Mouse (Mus musculus) induced T-regulatory cell, adult 2 months (primary cell): ENCODE data around the gene Xylt2.
"Not testable (repeated sequence)": the region's sequence is repeated elsewhere in the genome, so short reads cannot be mapped to it uniquely, and the experiment has no call there.

Experiments used
- DNase-seq: peaks from one replicate; pipeline ENCODE4 v3.0.0-alpha.2; 2012; ENCODE audit warnings: low read depth

Gene Xylt2

DNA sequence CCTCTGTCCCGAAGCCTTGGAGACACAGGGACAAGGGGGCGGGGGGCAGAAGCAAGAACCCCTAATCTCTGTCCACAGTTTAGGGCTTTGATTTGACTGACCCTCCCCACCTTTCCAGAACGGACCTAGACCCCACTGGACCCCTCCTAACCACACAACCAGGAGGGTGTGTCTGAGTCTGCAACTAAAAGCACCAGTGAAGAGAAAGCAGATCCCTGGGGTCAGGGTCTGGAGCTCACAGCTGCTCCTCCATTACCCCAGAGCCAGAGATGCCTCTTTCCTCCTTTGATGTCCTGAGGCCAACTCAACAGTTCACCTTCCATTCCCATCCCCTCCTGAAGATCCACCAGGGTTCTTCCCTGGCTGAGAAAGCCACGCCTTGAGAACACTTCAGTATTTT is 1.0 kb downstream of the Xylt2 start:
- no peak for DNase-seq

DNA sequence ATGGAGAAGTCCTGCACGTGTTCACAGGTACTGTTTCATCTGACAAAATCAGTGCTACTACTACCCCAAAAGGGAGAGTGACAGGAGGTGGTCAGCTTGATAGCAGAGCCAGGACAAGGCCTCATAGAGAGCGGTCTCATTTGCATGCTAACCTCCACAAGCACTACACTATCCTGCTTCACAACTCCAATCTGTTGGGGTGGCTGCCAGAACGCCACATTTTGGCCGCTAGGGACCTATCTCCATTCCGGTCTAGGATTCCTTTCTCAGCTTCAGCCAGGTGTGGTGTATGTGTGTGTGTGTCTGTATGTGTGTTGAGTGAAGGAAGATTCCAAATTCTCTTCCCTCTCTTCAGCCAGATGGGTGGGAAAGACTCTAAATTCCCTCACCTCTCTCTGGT is 1.9 kb downstream of the Xylt2 start:
- DNase-seq, result no peak

GRCm38 (mm10) chr11:94674984-94675383 is 2.3 kb downstream of the Xylt2 start:
- DNase-seq, result no peak

DNA sequence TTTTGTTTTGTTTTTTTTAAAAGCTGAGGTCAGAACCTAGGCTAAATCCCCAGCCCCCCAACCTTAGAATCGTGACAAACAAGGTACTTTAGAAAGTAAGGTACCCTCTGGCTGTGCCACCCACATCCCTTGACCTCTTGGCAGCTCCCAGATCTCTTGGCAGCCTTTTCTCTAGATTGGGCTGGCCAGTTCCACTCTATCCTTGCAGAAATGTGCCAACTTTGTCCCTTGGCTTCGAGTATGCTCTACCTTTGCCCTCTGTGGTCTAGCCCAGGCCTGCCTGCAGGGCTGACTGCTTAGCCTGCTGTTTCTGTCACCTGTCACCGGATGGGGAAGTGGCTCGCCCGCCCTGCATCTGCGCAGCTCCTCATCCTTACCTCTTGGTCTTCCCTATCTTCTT is 12.0 kb downstream of the Xylt2 start:
- DNase-seq, result no peak

DNA sequence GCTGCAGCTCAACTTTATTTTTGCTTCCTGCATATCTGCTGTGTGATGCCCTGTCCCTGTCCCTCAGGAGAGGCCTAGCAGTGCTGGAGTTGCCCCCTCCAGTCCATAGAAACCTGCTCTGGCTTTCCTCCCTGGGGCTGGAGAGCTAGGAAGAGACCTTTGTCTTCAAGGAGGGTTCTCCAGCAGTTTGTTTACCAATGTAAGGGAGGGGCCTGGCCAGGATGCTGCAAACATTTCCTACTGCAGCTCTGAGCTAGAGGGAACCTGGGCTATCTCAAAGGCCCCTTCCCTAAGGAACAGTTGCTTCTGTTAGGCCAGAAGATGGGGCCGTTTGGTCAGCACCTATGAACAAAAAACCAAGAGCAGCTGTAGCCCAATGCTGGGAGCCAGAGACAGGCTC is 16.0 kb downstream of the Xylt2 start:
- DNase-seq, result no peak

- DNase-seq, result peak; percentile 92
These were observed 23.5 kb downstream of the Xylt2 start, which contains the start of the genes Mrpl27 and Eme1 for GRCm38 (mm10) chr11:94653663-94654436. Gene Mrpl27 (plus strand): TSS chr11:94653767. Gene Eme1 (minus strand): TSS chr11:94653964.

DNA sequence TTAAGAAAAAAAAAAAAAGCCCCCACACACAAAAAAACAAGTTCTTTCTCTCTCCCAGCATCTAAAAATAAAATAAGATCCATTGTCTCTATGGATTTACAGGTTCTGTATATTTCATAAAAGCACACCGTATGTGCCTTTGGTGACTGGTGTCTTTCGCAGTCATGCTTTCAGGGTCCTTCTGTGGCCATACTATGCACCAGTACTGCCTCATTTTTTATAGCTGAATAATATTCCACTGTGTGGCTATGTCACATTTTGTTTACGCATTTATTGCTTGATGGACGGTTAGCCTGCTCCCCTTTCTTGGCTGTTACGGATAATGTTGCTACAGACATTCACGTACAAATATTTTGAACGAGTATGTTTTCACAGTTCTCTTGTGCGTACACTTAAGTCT is 24.3 kb downstream of the Xylt2 start:
- no peak for DNase-seq

- DNase-seq, result not testable (repeated sequence)
These were observed 26.1 kb downstream of the Xylt2 start for GRCm38 (mm10) chr11:94651241-94651640.

- no peak for DNase-seq
These were observed 30.9 kb downstream of the Xylt2 start for GRCm38 (mm10) chr11:94646457-94646856.

DNA sequence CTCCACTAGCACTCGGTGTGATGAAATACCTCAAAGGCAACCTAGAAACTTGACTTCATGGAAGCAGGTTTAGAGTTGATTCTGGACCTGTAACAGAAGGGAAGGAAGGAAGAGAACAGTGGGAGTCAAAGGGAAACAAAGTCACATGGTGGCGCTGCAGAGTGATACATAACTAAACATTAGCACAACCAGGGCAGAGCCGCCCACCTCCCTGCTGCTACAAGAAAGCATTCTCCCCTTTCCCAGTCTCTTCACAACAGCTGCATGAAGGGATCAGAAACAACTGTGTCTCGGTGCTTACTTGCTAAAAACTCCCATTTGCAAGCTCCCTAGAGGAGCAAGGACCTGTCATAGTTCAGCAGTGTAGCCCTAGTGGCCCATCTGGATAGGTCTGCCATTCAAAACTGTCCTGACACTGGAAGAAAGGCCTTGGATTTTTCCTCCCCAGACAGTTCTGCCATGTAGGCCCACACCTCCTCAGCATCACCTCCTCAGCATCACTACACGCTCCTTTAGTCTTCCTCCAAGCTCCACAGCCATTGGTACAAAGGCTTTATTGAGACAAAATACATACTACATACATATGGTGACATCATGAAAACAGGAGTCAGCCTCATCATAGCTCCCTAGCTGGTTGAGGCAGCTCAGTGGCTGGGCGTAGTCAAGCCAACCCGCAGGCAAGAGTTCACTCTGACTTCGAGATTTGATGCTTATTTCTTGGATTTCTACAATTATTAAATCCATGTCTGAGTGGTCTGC is 32.7 kb downstream of the Xylt2 start:
- no peak for DNase-seq

DNA sequence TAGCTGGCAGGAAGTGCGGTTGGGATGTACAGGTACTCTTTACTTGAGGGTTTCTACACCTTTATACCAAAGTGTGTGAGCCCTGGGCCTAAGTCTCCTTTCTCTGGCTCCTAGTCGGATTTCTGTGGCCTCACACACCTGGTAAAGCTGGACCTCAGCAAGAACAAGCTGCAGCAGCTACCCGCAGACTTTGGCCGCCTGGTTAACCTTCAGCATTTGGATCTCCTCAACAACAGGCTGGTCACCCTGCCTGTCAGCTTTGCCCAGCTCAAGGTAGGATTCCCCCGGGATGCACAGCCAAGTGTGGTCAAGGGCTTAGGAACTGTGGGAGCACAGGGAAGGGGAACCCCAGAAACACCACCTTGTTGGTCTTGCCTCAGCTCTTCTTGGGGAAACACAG is 42.9 kb downstream of the Xylt2 start:
- no peak for DNase-seq

DNA sequence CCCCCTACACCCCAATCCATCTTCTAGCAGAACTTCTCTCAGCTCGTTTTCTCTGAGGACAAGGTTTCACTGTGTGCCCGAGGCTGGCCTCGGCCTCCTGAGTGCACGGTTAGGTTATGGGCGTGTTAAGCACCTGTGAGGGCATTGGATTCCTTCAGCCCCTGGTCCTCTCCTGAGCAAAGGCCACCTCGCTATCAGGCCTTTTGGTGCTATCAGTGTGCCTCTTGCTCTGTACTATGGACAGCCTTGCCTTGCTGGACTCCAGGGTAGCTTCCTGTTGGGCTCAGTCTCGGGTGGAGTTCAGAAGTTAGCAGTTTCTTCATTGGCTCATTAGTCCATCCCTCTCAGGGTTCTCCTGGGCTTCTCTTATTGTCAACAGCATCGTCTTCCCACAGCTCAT is 44.3 kb downstream of the Xylt2 start:
- DNase-seq, result no peak

DNA sequence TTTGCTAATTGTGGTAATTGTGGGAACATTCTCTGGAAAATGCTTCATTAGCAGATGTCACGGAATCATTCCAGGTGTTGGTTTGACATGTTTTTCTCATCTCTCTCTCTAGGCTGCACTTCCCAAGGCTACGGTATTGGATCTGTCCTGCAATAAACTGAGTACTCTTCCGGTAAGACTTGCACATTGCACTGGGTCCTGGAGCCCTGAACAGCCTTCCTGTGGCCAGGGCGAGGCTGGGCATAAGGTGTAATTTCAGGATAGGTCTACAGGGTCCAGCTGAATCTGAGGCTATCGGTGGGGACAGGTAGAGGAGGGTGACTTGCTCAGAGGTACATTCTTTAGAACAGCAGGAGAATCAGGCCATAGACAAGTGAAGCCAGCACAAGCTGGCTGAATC is 45.3 kb downstream of the Xylt2 start:
- no peak for DNase-seq

- peak; percentile 59 for DNase-seq
These were observed 46.9 kb downstream of the Xylt2 start for GRCm38 (mm10) chr11:94630199-94631011.

DNA sequence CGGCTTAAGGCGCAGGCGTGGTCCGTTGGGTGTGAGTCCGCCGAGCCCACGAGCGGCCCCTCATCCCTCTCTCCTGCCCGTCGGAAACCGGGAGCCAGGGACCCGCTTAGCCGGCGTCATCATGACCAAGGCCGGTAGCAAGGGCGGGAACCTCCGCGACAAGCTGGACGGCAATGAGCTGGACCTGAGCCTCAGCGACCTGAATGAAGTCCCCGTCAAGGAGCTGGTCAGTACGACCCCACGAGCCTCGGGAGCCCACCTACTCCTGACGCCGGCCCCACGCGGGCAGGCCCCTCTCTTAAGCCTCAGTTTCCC is 47.5 kb downstream of the Xylt2 start:
- no peak for DNase-seq

DNA sequence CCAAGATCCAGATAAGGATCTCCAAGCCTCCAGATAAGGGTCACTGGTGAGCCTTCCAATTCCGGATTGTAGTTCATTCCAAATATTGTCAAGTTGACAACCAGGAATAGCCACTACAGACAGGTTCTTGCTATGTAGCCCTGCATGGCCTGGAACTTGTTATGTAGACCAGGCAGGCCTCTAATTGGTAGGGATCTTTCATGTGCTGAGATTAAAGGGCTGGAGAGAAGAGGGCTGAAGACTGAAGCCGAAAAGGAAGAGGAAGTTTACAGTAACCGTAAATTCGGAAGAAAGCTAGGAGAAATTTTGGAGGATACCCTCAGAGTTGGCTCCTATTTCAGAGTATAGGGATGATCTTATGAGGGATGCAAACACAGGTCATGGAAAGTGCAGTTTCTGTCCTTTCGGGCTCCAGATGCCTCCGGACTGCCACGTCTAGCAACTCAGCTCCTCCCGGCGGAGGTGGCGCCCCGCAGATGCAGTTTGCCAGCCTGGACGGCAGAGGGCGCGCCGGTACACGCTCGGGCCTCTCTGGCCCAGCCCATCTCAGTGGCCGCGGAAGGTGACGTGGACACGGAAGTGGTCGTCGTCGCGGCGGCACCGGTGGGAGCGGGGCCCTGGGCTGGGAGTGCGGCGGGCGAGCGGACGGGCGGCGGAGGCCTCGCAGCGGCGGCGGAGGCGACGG is 48.0 kb downstream of the Xylt2 start, which contains the start of gene Lrrc59:
Gene Lrrc59 (plus strand): TSS at position 569 of the 685 bp plus-strand sequence.
- DNase-seq, result peak; percentile 95

DNA sequence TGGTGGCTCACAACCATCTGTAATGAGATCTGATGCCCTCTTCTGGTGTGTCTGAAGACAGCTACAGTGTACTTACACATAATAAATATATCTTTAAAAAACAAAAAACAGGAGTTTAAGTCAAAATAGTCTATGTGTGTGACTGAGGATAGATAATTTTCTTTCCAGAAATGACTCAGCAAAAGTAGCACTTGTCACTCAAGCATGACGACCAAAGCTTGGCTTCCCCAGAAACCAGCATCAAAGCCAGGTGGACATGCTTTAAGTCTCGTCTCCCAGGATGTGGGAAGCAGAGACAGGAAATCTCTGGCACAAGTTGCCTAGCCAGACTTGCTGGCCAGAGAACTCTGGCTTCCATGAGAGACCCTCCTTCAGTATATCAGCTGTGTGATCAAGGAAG is 55.2 kb downstream of the Xylt2 start:
- peak; percentile 13 for DNase-seq

GRCm38 (mm10) chr11:94621458-94621852 is 55.9 kb downstream of the Xylt2 start:
- DNase-seq, result peak; percentile 47

DNA sequence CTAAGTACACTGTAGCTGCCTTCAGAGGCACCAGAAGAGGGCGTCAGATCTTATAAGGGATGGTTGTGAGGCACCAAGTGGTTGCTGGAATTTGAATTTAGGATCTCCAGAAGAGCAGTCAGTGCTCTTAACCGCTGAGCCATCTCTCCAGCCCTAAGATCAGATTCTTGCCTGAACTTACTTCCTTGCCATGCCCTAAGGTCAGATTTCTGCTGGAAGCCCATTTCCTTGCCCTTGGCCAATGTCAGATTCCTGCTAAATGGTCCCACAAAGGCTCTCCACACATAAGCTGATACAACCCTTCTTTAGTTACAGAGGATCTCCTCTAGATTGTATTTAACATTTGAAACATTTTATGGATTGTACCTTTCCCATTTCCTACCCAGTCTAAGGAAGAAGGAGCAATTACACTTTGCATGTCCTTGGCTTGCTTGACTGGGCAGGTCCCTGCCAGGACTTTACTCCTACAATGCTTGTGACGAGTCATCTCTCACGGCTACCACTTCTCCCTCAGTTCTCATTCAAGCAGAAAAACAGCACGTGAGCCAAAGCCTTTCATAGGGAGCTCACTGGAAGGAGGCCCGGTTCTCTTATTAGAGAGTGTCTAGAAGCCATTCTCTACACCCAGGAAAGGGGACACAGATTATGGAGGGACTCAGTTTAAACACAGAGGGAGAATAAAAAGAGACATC is 56.4 kb downstream of the Xylt2 start:
- no peak for DNase-seq

DNA sequence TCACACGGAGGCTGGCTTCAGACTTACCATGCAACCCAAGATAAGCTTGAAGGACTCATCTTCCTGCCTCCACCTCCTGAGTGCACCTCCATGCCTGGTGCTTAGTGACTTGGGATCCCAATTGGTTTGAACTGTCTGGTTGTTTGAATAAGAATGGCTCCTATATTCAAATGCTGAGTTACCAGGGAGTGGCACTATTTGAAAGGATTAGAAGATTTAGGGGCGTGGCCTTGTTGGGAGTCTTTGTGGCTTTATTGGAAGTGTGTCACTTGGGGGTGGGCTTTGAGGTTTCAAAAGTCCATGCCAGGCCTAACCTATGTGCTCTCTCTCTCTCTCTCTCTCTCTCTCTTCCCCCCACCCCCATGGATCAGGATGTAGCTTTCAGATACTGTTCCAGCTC is 59.7 kb downstream of the Xylt2 start:
- DNase-seq, result no peak

- DNase-seq, result no peak
These were observed 61.8 kb downstream of the Xylt2 start for GRCm38 (mm10) chr11:94615494-94615893.
